Comparison of ENCODE assay signal across 8 mouse cellular contexts in the genomic region with DNA sequence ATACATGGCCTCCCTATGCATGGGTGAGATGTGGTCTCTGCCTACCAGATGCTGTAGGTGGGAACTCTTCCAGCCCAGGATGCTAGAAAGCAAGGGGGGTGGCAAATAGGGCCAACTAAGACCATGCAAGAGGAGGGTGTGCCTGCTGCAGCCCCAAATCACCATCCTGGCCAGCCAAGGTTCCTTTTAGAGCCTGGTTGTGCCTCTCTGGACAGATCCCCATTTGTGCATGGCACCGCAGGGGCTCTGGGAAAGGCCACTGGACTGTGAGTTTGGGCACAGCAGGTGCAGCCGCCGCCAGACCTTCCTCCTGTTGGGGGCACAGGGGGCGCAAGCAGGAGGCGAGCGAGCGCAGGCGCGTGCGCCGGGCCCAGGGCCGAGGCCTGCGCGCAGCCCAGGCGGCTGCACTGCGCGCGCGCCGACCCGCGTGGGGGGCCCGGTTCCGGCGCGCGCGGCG. TPM values are rescaled to one million over a fixed set of nuclear protein-coding genes. Genes with fewer than 3 reads are reported as not detected.
A peak's percentile ranks its signal among the peaks of the same experiment; 100 is the strongest.
DNase-seq lines count a peak whose midpoint lies in the region; ATAC-seq and TF ChIP-seq lines count a peak whose summit lies in the region.

No protein-coding gene starts in this region.

- no peaks in the 10 kb centered on the region; the same call in 1 of the 2 replicates for H3K36me3 ChIP-seq in heart, embryonic 11.5 days (ENCODE audit: control insufficient read depth, insufficient read depth, low read length)
- H3K36me3 ChIP-seq in forebrain, embryonic 15.5 days = no peaks in the 10 kb centered on the region
- no peaks in the 10 kb centered on the region for H3K36me3 ChIP-seq in midbrain, postnatal 0 days (ENCODE audit: insufficient read depth, low read length)

- peak overlapping the region; percentile 82 for H3K9ac ChIP-seq in heart, embryonic 11.5 days (ENCODE audit: low read depth, low read length)
- peak overlapping the region; percentile 79 for H3K9ac ChIP-seq in forebrain, embryonic 15.5 days (replicated peaks)
- peak overlapping the region; percentile 91 for H3K9ac ChIP-seq in midbrain, postnatal 0 days (replicated peaks; ENCODE audit: low read length, poor library complexity, severe bottlenecking)

- peaks cover 4% of the 10 kb centered on the region; the same call in 1 of the 2 replicates for H3K27me3 ChIP-seq in heart, embryonic 11.5 days (ENCODE audit: control insufficient read depth, insufficient read depth, low read length)
- H3K27me3 ChIP-seq in forebrain, embryonic 15.5 days = no peaks in the 10 kb centered on the region
- no peaks in the 10 kb centered on the region for H3K27me3 ChIP-seq in midbrain, postnatal 0 days (ENCODE audit: insufficient read depth, low read length)

- H3K9me3 ChIP-seq in heart, embryonic 11.5 days (replicated peaks; ENCODE audit: control insufficient read depth, low read length) = no peaks in the 10 kb centered on the region
- 0 out of 2 replicates have a peak, but pooled peaks cover 9% of the 10 kb centered on the region for H3K9me3 ChIP-seq in forebrain, embryonic 15.5 days
- 0 out of 2 replicates have a peak, but pooled peaks cover 4% of the 10 kb centered on the region for H3K9me3 ChIP-seq in midbrain, postnatal 0 days (ENCODE audit: low read length)

- ATAC-seq in heart, embryonic 11.5 days (replicated peaks; ENCODE audit: insufficient number of reproducible peaks, low FRiP score, low TSS enrichment) = peak; percentile 27; the same call in 1 of the 2 replicates
- ATAC-seq in forebrain, embryonic 15.5 days (replicated peaks) = peak; percentile 91
- ATAC-seq in midbrain, postnatal 0 days (ENCODE audit: low FRiP score) = peak; percentile 91

- DNase-seq in heart, postnatal 25 days (ENCODE audit: low spot score) = no peak
- DNase-seq in WW6 (ENCODE audit: low read depth, low spot score) = peak; percentile 18
- DNase-seq in kidney, postnatal 14 days = peak; percentile 32
- DNase-seq in midbrain, postnatal 0 days (ENCODE audit: low spot score) = peak; percentile 73
- no peak for DNase-seq in urinary bladder, adult 18-20 months (ENCODE audit: low spot score in 2 of 2)
- no peak for DNase-seq in gastrocnemius, postnatal 10 days

- peak overlapping the region; percentile 79 for H3K27ac ChIP-seq in heart, embryonic 11.5 days (ENCODE audit: low read depth, low read length)
- peak overlapping the region; percentile 72 for H3K27ac ChIP-seq in forebrain, embryonic 15.5 days (replicated peaks)
- H3K27ac ChIP-seq in midbrain, postnatal 0 days (ENCODE audit: low read depth, low read length) = peak overlapping the region; percentile 79

- under 1% methylated on average over 29 of the region's 29 CpGs for WGBS in heart, embryonic 11.5 days (ENCODE audit: insufficient replicate concordance)
- WGBS in forebrain, embryonic 15.5 days = 0% methylated on average over 20 of the region's 29 CpGs
- WGBS in midbrain, postnatal 0 days = 0% methylated on average over 15 of the region's 29 CpGs

- peak overlapping the region; percentile 82 for H3K4me3 ChIP-seq in heart, embryonic 11.5 days (ENCODE audit: low read depth, low read length)
- H3K4me3 ChIP-seq in forebrain, embryonic 15.5 days = peak overlapping the region; percentile 73
- H3K4me3 ChIP-seq in midbrain, postnatal 0 days (ENCODE audit: low read depth, low read length) = peak overlapping the region; percentile 81

- H3K4me1 ChIP-seq in heart, embryonic 11.5 days (ENCODE audit: control insufficient read depth, insufficient read depth, low read length) = peaks cover 5% of the 10 kb centered on the region; the same call in 1 of the 2 replicates
- peaks cover 26% of the 10 kb centered on the region for H3K4me1 ChIP-seq in forebrain, embryonic 15.5 days
- H3K4me1 ChIP-seq in midbrain, postnatal 0 days (ENCODE audit: insufficient read depth, low read length) = 0 out of 2 replicates have a peak, but pooled peaks cover 6% of the 10 kb centered on the region

- intact Hi-C loops in heart, postnatal 25 days (cut with DNase I) = loop anchor here (5.0 kb wide), 1 partner anchor 45 kb away; no protein-coding TSS in a partner anchor

- peak overlapping the region; percentile 67 for H3K4me2 ChIP-seq in heart, embryonic 11.5 days
- peak overlapping the region; percentile 68 for H3K4me2 ChIP-seq in forebrain, embryonic 15.5 days (replicated peaks)
- peak overlapping the region; percentile 63 for H3K4me2 ChIP-seq in midbrain, postnatal 0 days (ENCODE audit: low read depth, low read length, poor library complexity, severe bottlenecking)

- TF ChIP-seq CTCF in midbrain, postnatal 0 days (IDR thresholded peaks at IDR 0.05) = peak; percentile 48

RNA-seq across cellular contexts. Expression of a gene that starts 14.0 kb away (rescaled TPM):
- polyA plus RNA-seq in heart, embryonic 11.5 days (2014; fragmentation: Nextera tagmentation; extraction: Ambion mirVana) = 28.6 and 30.6 TPM in 2 replicates
- 100 to 1,000 TPM; 216 to 251 TPM for total RNA-seq in heart, postnatal 25 days (2021)
- 9.6 and 10.3 TPM in 2 replicates for polyA plus RNA-seq in forebrain, embryonic 15.5 days (2015; fragmentation: Nextera tagmentation; extraction: Ambion mirVana)
- total RNA-seq in midbrain, postnatal 0 days (2014; rRNA removed) = 15.8 and 28.4 TPM in 2 replicates
- polyA plus RNA-seq in midbrain, postnatal 0 days (2015; fragmentation: Nextera tagmentation; extraction: Ambion mirVana) = 16.4 and 16.9 TPM in 2 replicates
- 10 to 100 TPM; 33.1 to 34.3 TPM for total RNA-seq in gastrocnemius, postnatal 10 days (2021)

RNA-seq across cellular contexts. Expression of a gene that starts 29.6 kb away (rescaled TPM):
- polyA plus RNA-seq in heart, embryonic 11.5 days (2014; fragmentation: Nextera tagmentation; extraction: Ambion mirVana) = not detected in 2 replicates
- under 1 TPM; 0.36 to 0.44 TPM for total RNA-seq in heart, postnatal 25 days (2021)
- polyA plus RNA-seq in forebrain, embryonic 15.5 days (2015; fragmentation: Nextera tagmentation; extraction: Ambion mirVana) = not detected in 2 replicates
- total RNA-seq in midbrain, postnatal 0 days (2014; rRNA removed) = 0.11 TPM in 1 of 2 replicates, not detected in the other
- polyA plus RNA-seq in midbrain, postnatal 0 days (2015; fragmentation: Nextera tagmentation; extraction: Ambion mirVana) = not detected in 2 replicates
- under 1 TPM in 1 of 2 experiments, not detected in 1; 0.05 TPM for total RNA-seq in gastrocnemius, postnatal 10 days (2021)

Comparison
In these comparisons a context has a peak if more than half of its experiments do, and no peak if none do; other contexts are left out.
1. ATAC-seq: peak in every context shown above with its lines; median percentile 91 in forebrain, embryonic 15.5 days; 91 in midbrain, postnatal 0 days; 27 in heart, embryonic 11.5 days.
2. DNase-seq: peak in WW6 (single experiment), kidney, postnatal 14 days (single experiment) and midbrain, postnatal 0 days (single experiment); none in heart, postnatal 25 days (single experiment), urinary bladder, adult 18-20 months (0 of 2) and gastrocnemius, postnatal 10 days (single experiment).
3. Peak in every context shown above with its lines, with median percentiles within 50 percentile points of each other: H3K27ac ChIP-seq, H3K4me2 ChIP-seq, H3K4me3 ChIP-seq and H3K9ac ChIP-seq.